13 mouse cellular contexts compared by ENCODE assay signal in genomic region chr2:93289161-93289560, GRCm38 (mm10). TPM values are rescaled to one million over a fixed set of nuclear protein-coding genes. Genes with fewer than 3 reads are reported as not detected.
DNase-seq lines count a peak whose midpoint lies in the region; ATAC-seq and TF ChIP-seq lines count a peak whose summit lies in the region.
"Had no signal": no experiment of that assay in that cellular context is flagged by ENCODE, and none has a peak within 500 bp of the region (broad histone marks: within the 10 kb centered on the region; RNA-seq: fewer than 3 reads in every experiment).

No protein-coding gene starts in this region.

- no peak overlapping the region for H3K4me3 ChIP-seq in hindbrain, embryonic 13.5 days
- no peak overlapping the region for H3K4me3 ChIP-seq in hindbrain, embryonic 11.5 days (ENCODE audit: low read depth, low read length)
- no peak overlapping the region for H3K4me3 ChIP-seq in kidney, adult 2 months (ENCODE audit: insufficient read depth, low read depth, low read length)
- H3K4me3 ChIP-seq: embryonic facial prominence, embryonic 13.5 days; left cerebral cortex, adult 2 months had no signal

- DNase-seq in adrenal gland, postnatal 25 days = peak; percentile 50
- no peak for DNase-seq in adrenal gland, adult 8-10 months
- no peak for DNase-seq in hindbrain, embryonic 11.5 days (ENCODE audit: low spot score)
- DNase-seq in kidney, adult 2 months = peak; percentile 72
- peak; percentile 56 to 68 for DNase-seq in lung, postnatal 4 days
- no peak for DNase-seq in layer of hippocampus, adult 18-20 months (ENCODE audit: low spot score in 2 of 2)
- DNase-seq: cerebellum, adult 2 months; thymus, postnatal 25 days had no signal

- H3K4me1 ChIP-seq in hindbrain, embryonic 13.5 days (replicated peaks) = peaks cover 89% of the 10 kb centered on the region
- peaks cover 37% of the 10 kb centered on the region for H3K4me1 ChIP-seq in hindbrain, embryonic 11.5 days (replicated peaks; ENCODE audit: control insufficient read depth, insufficient read depth, low read length)
- H3K4me1 ChIP-seq in kidney, adult 2 months (ENCODE audit: control insufficient read depth, insufficient read depth, low read length) = no peaks in the 10 kb centered on the region

- no peak for ATAC-seq in hindbrain, embryonic 13.5 days (ENCODE audit: low FRiP score)
- ATAC-seq in hindbrain, embryonic 11.5 days (ENCODE audit: low FRiP score) = no peak
- ATAC-seq in monocyte, adult 5-6 weeks (replicated peaks; ENCODE audit: insufficient number of reproducible peaks, low FRiP score, low TSS enrichment, poor library complexity, severe bottlenecking) = no peak
- ATAC-seq: intestine, embryonic 16.5 days had no signal

- TF ChIP-seq POLR2A in kidney, adult 2 months (IDR thresholded peaks at IDR 0.05; ENCODE audit: low read depth, low read length) = no peak

- no peaks in the 10 kb centered on the region for H3K27me3 ChIP-seq in hindbrain, embryonic 13.5 days
- H3K27me3 ChIP-seq in hindbrain, embryonic 11.5 days (ENCODE audit: control insufficient read depth, insufficient read depth, low read length) = no peaks in the 10 kb centered on the region
- H3K27me3 ChIP-seq in kidney, adult 2 months (replicated peaks; ENCODE audit: control insufficient read depth, insufficient read depth, low read length) = no peaks in the 10 kb centered on the region
- H3K27me3 ChIP-seq: embryonic facial prominence, embryonic 13.5 days had no signal

- H3K27ac ChIP-seq in hindbrain, embryonic 13.5 days = peak overlapping the region; percentile 81
- no peak overlapping the region; the same call in 1 of the 2 replicates for H3K27ac ChIP-seq in hindbrain, embryonic 11.5 days (ENCODE audit: low read depth, low read length)
- no peak overlapping the region for H3K27ac ChIP-seq in kidney, adult 2 months (ENCODE audit: insufficient read depth, low read depth, low read length)
- H3K27ac ChIP-seq: embryonic facial prominence, embryonic 13.5 days; left cerebral cortex, adult 2 months had no signal

- H3K9me3 ChIP-seq in hindbrain, embryonic 13.5 days = no peaks in the 10 kb centered on the region
- H3K9me3 ChIP-seq in hindbrain, embryonic 11.5 days (ENCODE audit: control insufficient read depth, low read length) = no peaks in the 10 kb centered on the region; the same call in 1 of the 2 replicates

- H3K9ac ChIP-seq in hindbrain, embryonic 13.5 days = no peak overlapping the region
- no peak overlapping the region for H3K9ac ChIP-seq in hindbrain, embryonic 11.5 days (ENCODE audit: low read depth, low read length)
- H3K9ac ChIP-seq: embryonic facial prominence, embryonic 13.5 days had no signal

- no peak overlapping the region for H3K4me2 ChIP-seq in hindbrain, embryonic 13.5 days
- no peak overlapping the region for H3K4me2 ChIP-seq in hindbrain, embryonic 11.5 days (replicated peaks; ENCODE audit: low read depth, low read length)
- H3K4me2 ChIP-seq: embryonic facial prominence, embryonic 13.5 days had no signal

- TF ChIP-seq CTCF in kidney, adult 2 months (conservative IDR thresholded peaks at IDR 0.05; ENCODE audit: insufficient read depth, insufficient read length, low read depth, low read length) = no peak

- WGBS in hindbrain, embryonic 13.5 days = 55% methylated on average over 10 of the region's 10 CpGs
- WGBS in hindbrain, embryonic 11.5 days = 82% methylated on average over 10 of the region's 10 CpGs
- 72% methylated on average over 10 of the region's 10 CpGs for WGBS in kidney, adult 2 months

- peaks cover 6% of the 10 kb centered on the region for H3K36me3 ChIP-seq in hindbrain, embryonic 13.5 days
- H3K36me3 ChIP-seq in hindbrain, embryonic 11.5 days (ENCODE audit: control insufficient read depth, insufficient read depth, low read length) = 0 out of 2 replicates have a peak, but pooled peaks cover 3% of the 10 kb centered on the region
- H3K36me3 ChIP-seq in kidney, adult 2 months (ENCODE audit: control insufficient read depth, insufficient read depth, low read length) = no peaks in the 10 kb centered on the region
- H3K36me3 ChIP-seq: embryonic facial prominence, embryonic 13.5 days had no signal

RNA-seq across cellular contexts. Expression of gene Tspan18, which starts 45.1 kb away (rescaled TPM):
- total RNA-seq in adrenal gland, postnatal 25 days (2021) = 55.1 TPM in 2 replicates
- total RNA-seq in adrenal gland, adult 8-10 months (2022) = 10 to 100 TPM; 39.5 to 48.5 (median 45.8) TPM
- polyA plus RNA-seq in hindbrain, embryonic 13.5 days (2015; fragmentation: Nextera tagmentation; extraction: Ambion mirVana) = 23.6 and 32.5 TPM in 2 replicates
- 61.0 and 71.4 TPM in 2 replicates for polyA plus RNA-seq in hindbrain, embryonic 11.5 days (2014; fragmentation: Nextera tagmentation; extraction: Ambion mirVana)
- 18.9 and 20.9 TPM in 2 replicates for polyA plus RNA-seq in kidney, adult 2 months (2012; rRNA removed)
- total RNA-seq in layer of hippocampus, adult 18-20 months (2021) = 10 to 100 TPM; 27.8 to 31.3 TPM
- total RNA-seq in monocyte, adult 5-6 weeks (2017) = not detected in 3 replicates

Comparison
In these comparisons a context has a peak if more than half of its experiments do, and no peak if none do; other contexts are left out.
1. DNase-seq: peak in adrenal gland, postnatal 25 days (single experiment), kidney, adult 2 months (single experiment) and lung, postnatal 4 days (2 of 2); none in adrenal gland, adult 8-10 months (single experiment), hindbrain, embryonic 11.5 days (single experiment) and layer of hippocampus, adult 18-20 months (0 of 2).
2. RNA of gene Tspan18, which starts 45.1 kb away (total RNA-seq): 55.1 TPM in adrenal gland, postnatal 25 days, 39.5 to 48.5 TPM in adrenal gland, adult 8-10 months and 27.8 to 31.3 TPM in layer of hippocampus, adult 18-20 months; not detected in monocyte, adult 5-6 weeks; every median in the first group is over 10 times any median in the second.